Mouse (Mus musculus): ENCODE results near the gene Phlpp1. TPM values are rescaled to one million over a fixed set of nuclear protein-coding genes. Genes with fewer than 3 reads are reported as not detected.

Phlpp1 gene
- total and polyA plus RNA-seq, 2 experiments, result 8.3 to 8.7 TPM

DNA sequence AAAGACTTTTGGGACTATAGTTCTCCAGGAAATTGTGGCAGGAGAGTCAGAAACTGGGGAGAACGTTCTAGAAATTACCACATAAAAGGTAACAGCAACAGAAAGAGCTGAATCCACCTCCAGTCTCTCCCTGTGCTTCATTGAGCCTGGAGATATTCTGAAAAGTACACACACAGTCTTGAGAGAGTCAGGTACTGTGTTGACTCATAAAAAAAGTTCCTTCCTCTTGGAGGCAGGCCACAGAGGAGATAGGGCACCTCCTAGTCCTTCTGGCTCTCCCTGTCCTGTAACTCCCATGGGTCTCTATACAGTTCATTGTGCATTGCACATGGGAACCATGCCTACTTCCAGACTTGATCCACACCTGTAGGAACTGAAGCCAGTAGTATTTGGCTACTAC, 149.0 kb downstream of the Phlpp1 start:
- Histone ChIP-seq H3K36me3 (ENCODE audit: control insufficient read depth, insufficient read depth, low read length) (peaks cover 6% of the 10 kb centered on the region), H3K27me3 (ENCODE audit: control insufficient read depth, insufficient read depth, low read length) (no peaks in the 10 kb centered on the region), H3K79me2 (ENCODE audit: control insufficient read depth, insufficient read depth, low read length) (peaks cover 3% of the 10 kb centered on the region; the same call in 1 of the 2 replicates), H3K27ac (replicated peaks; ENCODE audit: insufficient read depth, low read depth, low read length) (no peak overlapping the region), H3K4me3 (ENCODE audit: insufficient read depth, low read depth, low read length) (no peak overlapping the region), H3K4me1 (ENCODE audit: control insufficient read depth, insufficient read depth, low read length) (peaks cover 2% of the 10 kb centered on the region), H3K9ac (ENCODE audit: low read depth, low read length) (no peak overlapping the region)
- TF ChIP-seq CTCF (IDR thresholded peaks at IDR 0.05; ENCODE audit: low read depth, low read length) (no peak), POLR2A (IDR thresholded peaks at IDR 0.05; ENCODE audit: extremely low read depth, insufficient read depth, low read length) (no peak)
- 95% methylated on average over 1 of the region's 1 CpGs for WGBS
- DNase-seq (ENCODE audit: extremely low read depth, low read depth, low spot score), result no peak

DNA sequence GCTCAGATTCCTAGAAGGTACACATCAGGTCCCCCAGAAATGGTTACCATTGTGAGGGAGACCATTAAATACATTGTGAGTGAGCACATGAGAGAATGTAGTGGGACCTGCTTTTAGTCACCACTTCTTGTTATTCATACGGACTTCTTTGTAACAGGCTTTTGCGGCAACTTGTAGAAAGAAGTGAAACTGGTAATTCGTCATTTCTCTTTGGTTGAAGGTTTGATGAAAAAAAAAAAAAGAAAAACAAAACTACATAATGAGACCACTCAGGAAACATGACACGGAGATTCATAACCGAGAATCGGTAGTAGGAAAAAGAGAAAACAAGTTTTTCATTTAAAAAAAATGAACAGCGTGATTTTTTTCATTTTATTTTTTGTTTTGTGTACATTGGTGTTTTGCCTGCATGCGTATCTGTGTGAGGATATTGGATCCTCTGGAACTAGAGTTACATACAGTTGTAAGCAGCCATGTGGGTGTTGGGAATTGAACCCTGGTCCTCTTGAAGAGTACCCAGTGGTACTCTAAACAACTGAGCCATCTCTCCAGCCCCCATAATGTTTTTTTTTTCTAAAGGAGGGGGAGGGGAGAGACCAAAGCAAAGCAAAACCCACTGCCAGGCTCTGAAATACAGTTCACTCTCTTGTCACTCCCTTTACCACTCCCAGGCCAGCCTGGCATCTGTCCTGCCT, 150.0 kb downstream of the Phlpp1 start:
- TF ChIP-seq CTCF (IDR thresholded peaks at IDR 0.05; ENCODE audit: low read depth, low read length) (no peak), POLR2A (IDR thresholded peaks at IDR 0.05; ENCODE audit: extremely low read depth, insufficient read depth, low read length) (no peak)
- Histone ChIP-seq H3K4me1 (ENCODE audit: control insufficient read depth, insufficient read depth, low read length) (peaks cover 2% of the 10 kb centered on the region; the same call in 1 of the 2 replicates), H3K9ac (ENCODE audit: low read depth, low read length) (no peak overlapping the region), H3K27me3 (ENCODE audit: control insufficient read depth, insufficient read depth, low read length) (no peaks in the 10 kb centered on the region), H3K27ac (replicated peaks; ENCODE audit: insufficient read depth, low read depth, low read length) (no peak overlapping the region), H3K36me3 (ENCODE audit: control insufficient read depth, insufficient read depth, low read length) (peaks cover 6% of the 10 kb centered on the region), H3K79me2 (ENCODE audit: control insufficient read depth, insufficient read depth, low read length) (peaks cover 3% of the 10 kb centered on the region; the same call in 1 of the 2 replicates), H3K4me3 (ENCODE audit: insufficient read depth, low read depth, low read length) (no peak overlapping the region)
- DNase-seq (ENCODE audit: extremely low read depth, low read depth, low spot score), result no peak
- 90% methylated on average over 8 of the region's 8 CpGs for WGBS

- Histone ChIP-seq H3K4me1 (ENCODE audit: control insufficient read depth, insufficient read depth, low read length) (no peaks in the 10 kb centered on the region; the same call in 1 of the 2 replicates), H3K36me3 (ENCODE audit: control insufficient read depth, insufficient read depth, low read length) (no peaks in the 10 kb centered on the region; the same call in 1 of the 2 replicates), H3K4me3 (ENCODE audit: insufficient read depth, low read depth, low read length) (no peak overlapping the region), H3K27ac (replicated peaks; ENCODE audit: insufficient read depth, low read depth, low read length) (no peak overlapping the region), H3K79me2 (ENCODE audit: control insufficient read depth, insufficient read depth, low read length) (no peaks in the 10 kb centered on the region; the same call in 1 of the 2 replicates), H3K27me3 (ENCODE audit: control insufficient read depth, insufficient read depth, low read length) (no peaks in the 10 kb centered on the region), H3K9ac (ENCODE audit: low read depth, low read length) (no peak overlapping the region)
- TF ChIP-seq CTCF (IDR thresholded peaks at IDR 0.05; ENCODE audit: low read depth, low read length) (no peak), POLR2A (IDR thresholded peaks at IDR 0.05; ENCODE audit: extremely low read depth, insufficient read depth, low read length) (no peak)
- 34% methylated on average over 2 of the region's 2 CpGs for WGBS
- peak; percentile 44 for DNase-seq (ENCODE audit: extremely low read depth, low read depth, low spot score)
Observed at GRCm38 (mm10) chr1:106326691-106327090, 155.1 kb downstream of the Phlpp1 start.

DNA sequence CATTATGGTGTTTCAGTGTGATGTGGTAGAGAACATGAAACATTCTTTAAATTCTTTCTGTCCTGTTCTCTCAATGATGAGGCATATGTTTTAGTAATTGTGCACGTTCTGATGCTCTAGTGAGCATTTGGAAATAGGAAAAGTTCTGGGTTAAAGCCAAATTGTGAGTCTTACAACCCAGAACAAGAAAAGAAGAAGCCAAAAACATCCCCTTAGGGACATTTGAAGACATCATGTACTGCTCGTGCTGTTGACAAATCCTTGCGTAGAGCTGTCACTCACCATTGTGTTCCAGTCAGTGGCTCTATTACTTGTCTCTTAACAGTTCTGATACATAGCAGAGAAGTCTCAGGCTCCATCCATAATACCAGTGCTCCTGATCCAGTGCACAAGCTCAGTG, 170.5 kb downstream of the Phlpp1 start:
- Histone ChIP-seq H3K27me3 (ENCODE audit: control insufficient read depth, insufficient read depth, low read length) (no peaks in the 10 kb centered on the region), H3K4me3 (ENCODE audit: insufficient read depth, low read depth, low read length) (no peak overlapping the region), H3K4me1 (ENCODE audit: control insufficient read depth, insufficient read depth, low read length) (no peaks in the 10 kb centered on the region), H3K27ac (replicated peaks; ENCODE audit: insufficient read depth, low read depth, low read length) (no peak overlapping the region), H3K36me3 (ENCODE audit: control insufficient read depth, insufficient read depth, low read length) (peaks cover 28% of the 10 kb centered on the region), H3K79me2 (ENCODE audit: control insufficient read depth, insufficient read depth, low read length) (no peaks in the 10 kb centered on the region), H3K9ac (ENCODE audit: low read depth, low read length) (no peak overlapping the region)
- TF ChIP-seq CTCF (IDR thresholded peaks at IDR 0.05; ENCODE audit: low read depth, low read length) (no peak), POLR2A (IDR thresholded peaks at IDR 0.05; ENCODE audit: extremely low read depth, insufficient read depth, low read length) (no peak)
- WGBS, result 97% methylated on average over 3 of the region's 3 CpGs
- no peak for DNase-seq (ENCODE audit: extremely low read depth, low read depth, low spot score)

GRCm38 (mm10) chr1:106345265-106345664, 173.7 kb downstream of the Phlpp1 start:
- 86% methylated on average over 2 of the region's 2 CpGs for WGBS
- H3K9ac ChIP-seq (ENCODE audit: low read depth, low read length), result no peak overlapping the region
- no peak overlapping the region for H3K4me3 ChIP-seq (ENCODE audit: insufficient read depth, low read depth, low read length)
- DNase-seq (ENCODE audit: extremely low read depth, low read depth, low spot score), result no peak
- H3K27ac ChIP-seq (replicated peaks; ENCODE audit: insufficient read depth, low read depth, low read length), result no peak overlapping the region
- no peaks in the 10 kb centered on the region for H3K79me2 ChIP-seq (ENCODE audit: control insufficient read depth, insufficient read depth, low read length)
- no peaks in the 10 kb centered on the region for H3K4me1 ChIP-seq (ENCODE audit: control insufficient read depth, insufficient read depth, low read length)
- H3K36me3 ChIP-seq (ENCODE audit: control insufficient read depth, insufficient read depth, low read length), result peaks cover 29% of the 10 kb centered on the region
- TF ChIP-seq CTCF (IDR thresholded peaks at IDR 0.05; ENCODE audit: low read depth, low read length) (no peak), POLR2A (IDR thresholded peaks at IDR 0.05; ENCODE audit: extremely low read depth, insufficient read depth, low read length) (no peak)
- H3K27me3 ChIP-seq (ENCODE audit: control insufficient read depth, insufficient read depth, low read length), result no peaks in the 10 kb centered on the region

GRCm38 (mm10) chr1:106346776-106347175, 175.2 kb downstream of the Phlpp1 start:
- Histone ChIP-seq H3K4me1 (ENCODE audit: control insufficient read depth, insufficient read depth, low read length) (no peaks in the 10 kb centered on the region), H3K36me3 (ENCODE audit: control insufficient read depth, insufficient read depth, low read length) (peaks cover 29% of the 10 kb centered on the region), H3K27me3 (ENCODE audit: control insufficient read depth, insufficient read depth, low read length) (no peaks in the 10 kb centered on the region), H3K9ac (ENCODE audit: low read depth, low read length) (no peak overlapping the region), H3K79me2 (ENCODE audit: control insufficient read depth, insufficient read depth, low read length) (no peaks in the 10 kb centered on the region; the same call in 1 of the 2 replicates), H3K4me3 (ENCODE audit: insufficient read depth, low read depth, low read length) (no peak overlapping the region), H3K27ac (replicated peaks; ENCODE audit: insufficient read depth, low read depth, low read length) (no peak overlapping the region)
- DNase-seq (ENCODE audit: extremely low read depth, low read depth, low spot score), result no peak
- TF ChIP-seq POLR2A (IDR thresholded peaks at IDR 0.05; ENCODE audit: extremely low read depth, insufficient read depth, low read length), result no peak
- TF ChIP-seq CTCF (IDR thresholded peaks at IDR 0.05; ENCODE audit: low read depth, low read length), result peak; percentile 58
- WGBS, result 99% methylated on average over 3 of the region's 3 CpGs

Measured in liver, adult 2 months (tissue).